Mouse (Mus musculus): Measurements from ENCODE around the gene Efna3. TPM values are rescaled to one million over a fixed set of nuclear protein-coding genes. Genes with fewer than 3 reads are reported as not detected.
A peak's percentile ranks its signal among the peaks of the same experiment; 100 is the strongest.

Efna3 gene
- polyA plus RNA-seq (2016; fragmentation: Nextera tagmentation; extraction: Ambion mirVana): 3.0 and 4.0 TPM in 2 replicates

DNA sequence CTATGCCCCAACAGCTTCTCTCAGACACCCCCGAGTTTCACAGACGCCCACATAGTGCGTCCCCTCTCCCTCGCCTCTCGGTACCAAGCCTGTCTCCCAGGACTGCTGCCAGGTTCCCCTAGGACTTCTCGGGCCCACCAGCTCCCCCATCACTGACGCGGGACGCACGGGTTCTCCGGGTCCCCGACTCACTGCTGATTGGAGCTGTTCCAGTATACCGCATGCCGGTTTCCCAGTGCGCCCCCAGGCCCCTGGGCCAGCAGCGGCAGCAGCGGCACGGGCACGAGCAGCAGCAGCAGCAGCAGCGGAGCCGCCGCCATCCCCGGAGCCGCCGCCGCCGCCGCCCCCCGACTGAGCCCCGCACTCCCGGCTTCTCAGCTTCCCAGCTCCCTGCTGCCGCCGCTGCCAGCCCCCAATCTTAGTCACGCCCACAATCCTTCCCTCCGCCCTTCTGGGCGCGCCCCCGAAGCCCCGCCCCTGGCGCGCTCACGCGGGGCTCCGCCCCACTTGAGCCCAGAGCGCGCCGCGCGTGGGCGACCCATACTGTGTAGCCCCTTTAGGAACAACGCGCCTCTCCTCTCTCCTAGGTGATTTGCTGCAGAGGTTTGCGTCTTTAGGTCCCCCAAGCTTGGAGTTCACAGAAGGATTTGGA, at the start of gene Efna3:
TSS of gene Efna3 (minus strand) at position 452 of the 652 bp plus-strand sequence.
- Histone ChIP-seq H3K9me3 (no peaks in the 10 kb centered on the region), H3K4me3 (peak within 1 kb of the TSS; percentile 70), H3K27ac (peak within 1 kb of the TSS; percentile 78), H3K4me1 (peaks cover 61% of the 10 kb centered on the region), H3K27me3 (ENCODE audit: poor library complexity, severe bottlenecking) (peaks cover 77% of the 10 kb centered on the region), H3K36me3 (replicated peaks) (no peaks in the 10 kb centered on the region)
- whole genome bisulfite sequencing: under 1% methylated on average over 53 of the region's 53 CpGs
- DNase-seq (ENCODE audit: extremely low spot score, low spot score): peak; percentile 77

GRCm38 (mm10) chr3:89367338-89367737, 44.6 kb upstream of the Efna3 start:
- no peak for DNase-seq (ENCODE audit: extremely low spot score, low spot score)
- no peaks in the 10 kb centered on the region for H3K36me3 ChIP-seq (replicated peaks)
- no peak overlapping the region for H3K4me3 ChIP-seq
- no peaks in the 10 kb centered on the region for H3K9me3 ChIP-seq
- no peak overlapping the region; the same call in 1 of the 2 replicates for H3K27ac ChIP-seq
- H3K27me3 ChIP-seq (ENCODE audit: poor library complexity, severe bottlenecking): peaks cover 15% of the 10 kb centered on the region; the same call in 1 of the 2 replicates
- 79% methylated on average over 11 of the region's 11 CpGs for WGBS
- H3K4me1 ChIP-seq: peaks cover 23% of the 10 kb centered on the region

GRCm38 (mm10) chr3:89365486-89366414, 43.0 kb upstream of the Efna3 start:
- H3K36me3 ChIP-seq (replicated peaks): no peaks in the 10 kb centered on the region
- H3K4me1 ChIP-seq: peaks cover 23% of the 10 kb centered on the region
- 78% methylated on average over 20 of the region's 20 CpGs for WGBS
- DNase-seq (ENCODE audit: extremely low spot score, low spot score): no peak
- H3K27me3 ChIP-seq (ENCODE audit: poor library complexity, severe bottlenecking): peaks cover 15% of the 10 kb centered on the region; the same call in 1 of the 2 replicates
- no peaks in the 10 kb centered on the region for H3K9me3 ChIP-seq
- H3K27ac ChIP-seq: peak overlapping the region; percentile 12; the same call in 1 of the 2 replicates
- H3K4me3 ChIP-seq: no peak overlapping the region

DNA sequence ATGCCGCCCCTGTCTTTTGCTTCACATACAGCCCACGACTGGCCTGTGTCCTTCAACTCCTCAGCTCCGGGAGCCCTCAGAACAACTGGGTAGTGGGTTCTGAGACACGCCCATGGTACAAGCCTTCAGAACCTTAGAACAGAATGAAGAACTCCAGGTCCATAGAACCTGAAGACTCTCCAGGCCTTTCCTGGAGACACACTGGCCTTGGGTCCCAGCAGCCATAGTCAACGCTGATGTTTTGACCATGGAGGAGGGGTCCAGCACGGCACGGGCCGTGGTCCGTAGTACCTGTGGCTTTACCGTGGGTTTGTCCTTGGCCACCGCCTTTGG, 42.4 kb upstream of the Efna3 start, which contains the start of gene Dcst1:
TSS of gene Dcst1 (minus strand) at position 101 of the 333 bp plus-strand sequence.
- H3K27ac ChIP-seq: peak within 1 kb of the TSS; percentile 12; the same call in 1 of the 2 replicates
- peaks cover 15% of the 10 kb centered on the region; the same call in 1 of the 2 replicates for H3K27me3 ChIP-seq (ENCODE audit: poor library complexity, severe bottlenecking)
- no peaks in the 10 kb centered on the region for H3K36me3 ChIP-seq (replicated peaks)
- no peak within 1 kb of the TSS for H3K4me3 ChIP-seq
- H3K4me1 ChIP-seq: peaks cover 23% of the 10 kb centered on the region
- no peak for DNase-seq (ENCODE audit: extremely low spot score, low spot score)
- 88% methylated on average over 11 of the region's 11 CpGs for WGBS
- no peaks in the 10 kb centered on the region for H3K9me3 ChIP-seq

DNA sequence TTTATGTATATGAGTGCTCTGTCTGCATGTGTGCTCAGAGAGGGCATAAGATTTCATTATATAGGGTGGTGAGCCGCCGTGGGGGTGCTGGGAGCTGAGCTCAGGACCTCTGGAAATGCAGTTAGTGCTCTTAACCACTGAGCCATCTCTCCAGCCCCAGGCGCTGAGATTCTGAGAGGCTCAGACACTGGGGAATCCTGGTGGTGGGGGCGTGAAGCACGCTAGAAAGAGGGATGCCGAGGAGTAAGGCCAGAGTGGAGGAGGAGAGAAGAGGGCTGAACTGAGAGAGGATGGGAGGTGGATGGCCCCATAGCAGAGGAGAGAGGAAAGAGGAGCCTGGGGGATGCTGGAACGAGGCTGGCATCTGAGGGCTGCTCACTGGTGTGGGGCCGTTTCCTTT, 41.9 kb upstream of the Efna3 start:
- Histone ChIP-seq H3K27ac (0 out of 2 replicates have a peak overlapping the region, but pooled peaks have one; percentile 12), H3K4me1 (peaks cover 23% of the 10 kb centered on the region), H3K36me3 (replicated peaks) (no peaks in the 10 kb centered on the region), H3K4me3 (no peak overlapping the region), H3K27me3 (ENCODE audit: poor library complexity, severe bottlenecking) (peaks cover 15% of the 10 kb centered on the region; the same call in 1 of the 2 replicates), H3K9me3 (no peaks in the 10 kb centered on the region)
- DNase-seq (ENCODE audit: extremely low spot score, low spot score): no peak
- 64% methylated on average over 8 of the region's 8 CpGs for WGBS

DNA sequence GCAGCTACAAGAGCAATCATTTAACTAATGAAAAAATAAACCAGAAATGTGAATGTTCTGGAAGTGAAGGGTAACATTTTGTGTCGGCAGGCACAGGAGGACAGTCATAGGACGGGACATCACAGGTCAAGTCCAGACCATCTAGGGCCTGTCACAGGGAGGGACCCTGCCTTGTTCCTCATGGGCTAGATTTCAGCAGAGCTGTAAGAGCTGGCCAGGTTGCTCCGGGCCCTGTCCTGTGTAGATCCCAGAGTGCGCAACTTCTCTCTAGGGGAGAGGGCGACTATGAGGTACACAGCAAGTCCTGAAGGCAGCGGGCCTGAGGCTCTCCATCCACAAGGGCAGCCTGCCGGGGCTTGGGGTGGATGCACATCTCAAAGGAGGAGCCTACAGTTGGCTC, 38.9 kb upstream of the Efna3 start, which contains the start of gene Dcst2:
TSS of gene Dcst2 (plus strand) at position 301 of the 400 bp plus-strand sequence.
- Histone ChIP-seq H3K4me3 (no peak within 1 kb of the TSS), H3K27me3 (ENCODE audit: poor library complexity, severe bottlenecking) (peaks cover 21% of the 10 kb centered on the region; the same call in 1 of the 2 replicates), H3K9me3 (no peaks in the 10 kb centered on the region), H3K36me3 (replicated peaks) (no peaks in the 10 kb centered on the region), H3K4me1 (peaks cover 17% of the 10 kb centered on the region), H3K27ac (no peak within 1 kb of the TSS)
- 87% methylated on average over 7 of the region's 7 CpGs for WGBS
- DNase-seq (ENCODE audit: extremely low spot score, low spot score): no peak

- DNase-seq (ENCODE audit: extremely low spot score, low spot score): no peak
- H3K9me3 ChIP-seq: no peaks in the 10 kb centered on the region
- H3K27ac ChIP-seq: no peak overlapping the region
- WGBS: 85% methylated on average over 3 of the region's 3 CpGs
- no peaks in the 10 kb centered on the region for H3K36me3 ChIP-seq (replicated peaks)
- H3K4me3 ChIP-seq: no peak overlapping the region
- H3K27me3 ChIP-seq (ENCODE audit: poor library complexity, severe bottlenecking): peaks cover 27% of the 10 kb centered on the region; the same call in 1 of the 2 replicates
- peaks cover 11% of the 10 kb centered on the region for H3K4me1 ChIP-seq
Observed at GRCm38 (mm10) chr3:89360237-89360636, 37.5 kb upstream of the Efna3 start.

GRCm38 (mm10) chr3:89359630-89360029, 36.9 kb upstream of the Efna3 start:
- H3K36me3 ChIP-seq (replicated peaks): no peaks in the 10 kb centered on the region
- H3K4me1 ChIP-seq: peaks cover 11% of the 10 kb centered on the region
- H3K9me3 ChIP-seq: no peaks in the 10 kb centered on the region
- DNase-seq (ENCODE audit: extremely low spot score, low spot score): no peak
- H3K27ac ChIP-seq: no peak overlapping the region
- H3K4me3 ChIP-seq: no peak overlapping the region
- WGBS: 85% methylated on average over 6 of the region's 6 CpGs
- peaks cover 23% of the 10 kb centered on the region; the same call in 1 of the 2 replicates for H3K27me3 ChIP-seq (ENCODE audit: poor library complexity, severe bottlenecking)

DNA sequence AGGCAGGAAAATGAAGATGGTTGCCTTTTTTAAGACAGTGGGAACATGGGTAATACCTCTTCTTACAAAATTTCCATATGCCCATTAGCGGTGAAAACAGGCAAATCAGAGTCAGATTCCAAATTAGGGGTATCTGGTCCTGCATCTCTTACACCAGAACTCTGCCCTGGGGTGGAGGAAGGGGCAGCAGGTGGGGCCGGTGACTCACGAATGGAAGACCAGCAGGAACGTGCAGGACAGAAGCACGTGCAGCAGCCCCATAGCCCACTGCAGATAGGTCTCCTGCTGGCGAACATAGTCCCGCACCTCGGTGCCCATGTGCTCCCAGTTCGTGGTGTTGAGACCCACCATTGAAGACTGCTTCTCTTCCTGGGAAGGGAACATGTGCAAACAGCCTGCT, 33.3 kb upstream of the Efna3 start:
- peaks cover 20% of the 10 kb centered on the region for H3K4me1 ChIP-seq
- H3K27ac ChIP-seq: no peak overlapping the region
- WGBS: 72% methylated on average over 9 of the region's 9 CpGs
- peaks cover 54% of the 10 kb centered on the region for H3K27me3 ChIP-seq (ENCODE audit: poor library complexity, severe bottlenecking)
- DNase-seq (ENCODE audit: extremely low spot score, low spot score): no peak
- H3K36me3 ChIP-seq (replicated peaks): no peaks in the 10 kb centered on the region
- no peaks in the 10 kb centered on the region for H3K9me3 ChIP-seq
- H3K4me3 ChIP-seq: no peak overlapping the region

DNA sequence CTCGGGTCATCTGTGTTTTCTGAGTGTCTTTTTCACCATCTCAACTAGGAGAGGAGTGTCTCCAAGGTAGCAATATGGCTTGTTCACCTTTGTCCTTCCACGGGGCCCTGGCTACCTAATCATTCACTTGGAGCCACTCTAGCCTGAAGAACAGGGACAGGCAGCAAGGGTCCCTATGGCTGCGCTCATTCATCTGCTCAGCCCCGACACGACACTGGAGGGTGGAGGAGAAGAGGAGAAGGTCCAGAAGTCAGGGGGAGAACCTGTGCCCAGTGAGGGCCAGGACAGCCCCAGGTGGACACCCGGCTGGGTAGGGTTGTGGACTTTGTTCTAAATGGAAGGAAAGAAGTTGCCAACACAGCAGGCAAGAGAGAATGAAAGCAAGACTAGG, 32.7 kb upstream of the Efna3 start:
- 86% methylated on average over 6 of the region's 6 CpGs for WGBS
- H3K27ac ChIP-seq: no peak overlapping the region
- H3K27me3 ChIP-seq (ENCODE audit: poor library complexity, severe bottlenecking): peaks cover 59% of the 10 kb centered on the region

DNA sequence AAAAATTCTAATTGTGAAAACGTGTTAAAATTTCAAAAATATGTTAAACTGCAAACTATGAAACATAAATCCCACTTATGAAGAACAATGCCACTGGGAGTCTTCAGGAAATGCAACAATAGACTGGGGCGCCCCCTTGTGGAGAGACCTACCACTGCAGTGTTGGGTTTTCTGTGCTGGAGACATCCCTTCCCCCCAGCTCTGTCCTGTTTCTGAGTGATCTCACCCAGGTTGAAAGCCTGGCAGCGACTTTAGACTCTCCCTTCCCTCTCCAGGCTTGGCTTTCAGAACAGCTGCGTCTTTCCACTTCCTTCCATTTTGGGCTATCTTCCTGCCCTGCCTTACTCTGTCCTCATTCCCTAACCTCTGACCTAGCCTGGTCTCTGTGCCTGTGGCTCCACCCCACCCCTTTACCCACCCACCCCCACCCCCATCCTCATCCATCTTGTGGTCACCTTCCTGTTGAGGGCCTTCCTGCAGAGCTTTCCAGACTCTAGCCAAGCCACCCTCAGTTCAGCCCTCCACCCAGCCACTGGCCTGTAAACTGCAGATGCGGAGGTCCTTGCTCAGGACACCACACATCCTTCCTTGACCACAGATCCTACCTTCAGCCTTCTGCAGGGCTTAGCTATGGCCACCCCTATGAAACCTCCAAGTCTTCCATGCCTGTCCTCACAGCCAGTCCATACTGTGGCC, 32.2 kb upstream of the Efna3 start:
- H3K27me3 ChIP-seq (ENCODE audit: poor library complexity, severe bottlenecking): peaks cover 64% of the 10 kb centered on the region
- H3K36me3 ChIP-seq (replicated peaks): no peaks in the 10 kb centered on the region
- H3K9me3 ChIP-seq: no peaks in the 10 kb centered on the region
- no peak overlapping the region for H3K4me3 ChIP-seq
- peak overlapping the region; percentile 57; the same call in 1 of the 2 replicates for H3K27ac ChIP-seq
- WGBS: 22% methylated on average over 5 of the region's 5 CpGs
- peaks cover 28% of the 10 kb centered on the region for H3K4me1 ChIP-seq
- peak; percentile 82 for DNase-seq (ENCODE audit: extremely low spot score, low spot score)

More for the DNA sequence above, 32.7 kb upstream of the Efna3 start:
- Histone ChIP-seq H3K36me3 (replicated peaks) (no peaks in the 10 kb centered on the region), H3K4me3 (no peak overlapping the region), H3K9me3 (no peaks in the 10 kb centered on the region), H3K4me1 (peaks cover 22% of the 10 kb centered on the region)
- DNase-seq (ENCODE audit: extremely low spot score, low spot score): no peak

- no peak overlapping the region for H3K27ac ChIP-seq
- no peak overlapping the region for H3K4me3 ChIP-seq
- peaks cover 88% of the 10 kb centered on the region for H3K27me3 ChIP-seq (ENCODE audit: poor library complexity, severe bottlenecking)
- DNase-seq (ENCODE audit: extremely low spot score, low spot score): no peak
- peaks cover 55% of the 10 kb centered on the region for H3K4me1 ChIP-seq
- H3K36me3 ChIP-seq (replicated peaks): peaks cover 10% of the 10 kb centered on the region
- no peaks in the 10 kb centered on the region for H3K9me3 ChIP-seq
- WGBS: 76% methylated on average over 5 of the region's 5 CpGs
Observed at GRCm38 (mm10) chr3:89351271-89351670, 28.5 kb upstream of the Efna3 start.

Measured in forebrain, embryonic 10.5 days (tissue).